Comparison of ENCODE assay signal across 9 mouse cellular contexts in the genomic region with DNA sequence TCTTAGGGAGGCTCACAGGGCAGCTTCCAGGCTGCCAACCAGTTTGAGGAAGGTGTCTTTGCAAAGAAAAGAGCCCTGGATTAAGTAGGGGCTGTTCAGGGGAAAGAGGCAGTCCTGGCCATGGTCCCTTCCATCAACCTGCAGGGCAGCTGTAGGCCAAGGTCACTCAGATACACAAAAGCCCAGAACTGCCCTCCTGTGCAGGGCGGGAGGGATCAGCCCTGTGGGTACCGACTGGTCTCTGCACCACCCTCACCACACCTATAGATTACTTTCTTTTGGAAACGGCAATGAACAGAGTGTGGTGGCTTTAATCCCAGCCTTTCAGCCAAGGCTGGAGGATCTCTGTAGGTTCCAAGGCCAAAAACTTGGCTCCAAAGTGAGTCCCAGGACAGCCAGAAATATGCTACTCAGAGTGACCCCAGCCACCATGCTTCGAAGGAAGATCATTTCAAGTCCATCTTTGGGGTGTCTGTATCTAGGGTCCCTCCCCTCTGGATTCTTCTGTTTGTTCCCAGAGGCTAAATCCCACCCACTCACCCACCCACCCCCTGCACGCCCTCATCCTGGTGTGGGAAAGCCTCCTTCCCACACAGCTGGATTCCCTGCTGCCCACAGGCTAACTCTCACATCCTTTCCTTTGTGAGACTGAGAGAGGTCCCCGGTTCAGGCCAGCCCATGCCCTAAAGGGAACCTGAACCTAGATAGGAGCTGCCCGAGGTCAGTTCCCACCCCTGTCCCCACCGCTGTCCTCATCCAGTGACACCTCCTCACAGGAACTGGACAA. TPM values are rescaled to one million over a fixed set of nuclear protein-coding genes. Genes with fewer than 3 reads are reported as not detected.
A peak's percentile ranks its signal among the peaks of the same experiment; 100 is the strongest.
DNase-seq lines count a peak whose midpoint lies in the region; ATAC-seq and TF ChIP-seq lines count a peak whose summit lies in the region.
"Had no signal": no experiment of that assay in that cellular context is flagged by ENCODE, and none has a peak within 500 bp of the region (broad histone marks: within the 10 kb centered on the region; RNA-seq: fewer than 3 reads in every experiment).

No protein-coding gene starts in this region.

- intact Hi-C loops in gastrocnemius, adult 2 months (cut with DNase I), result no loop called here

- peak overlapping the region; percentile 86 for H3K9ac ChIP-seq in forebrain, embryonic 16.5 days (replicated peaks; ENCODE audit: low read depth, low read length)
- peak overlapping the region; percentile 65; the same call in 1 of the 2 replicates for H3K9ac ChIP-seq in limb, embryonic 15.5 days
- peak overlapping the region; percentile 76 for H3K9ac ChIP-seq in neural tube, embryonic 15.5 days (replicated peaks)

- ATAC-seq in G1E (ENCODE audit: extremely low read depth, insufficient number of reproducible peaks, low FRiP score, poor library complexity, severe bottlenecking), result no peak
- ATAC-seq in forebrain, embryonic 16.5 days, result no peak
- ATAC-seq in limb, embryonic 15.5 days (ENCODE audit: insufficient number of reproducible peaks, low FRiP score, low TSS enrichment, low read depth), result no peak
- no peak for ATAC-seq in neural tube, embryonic 15.5 days (ENCODE audit: low FRiP score)

- no peak overlapping the region; the same call in 1 of the 2 replicates for H3K4me3 ChIP-seq in gastrocnemius, adult 2 months
- peak overlapping the region; percentile 7; the same call in 1 of the 2 replicates for H3K4me3 ChIP-seq in G1E (ENCODE audit: low read depth, low read length)
- H3K4me3 ChIP-seq in forebrain, embryonic 16.5 days (replicated peaks; ENCODE audit: low read length), result peak overlapping the region; percentile 51
- H3K4me3 ChIP-seq in limb, embryonic 15.5 days, result peak overlapping the region; percentile 50
- H3K4me3 ChIP-seq in neural tube, embryonic 15.5 days (replicated peaks), result peak overlapping the region; percentile 49

- no peaks in the 10 kb centered on the region for H3K9me3 ChIP-seq in G1E (replicated peaks)
- no peaks in the 10 kb centered on the region for H3K9me3 ChIP-seq in forebrain, embryonic 16.5 days (ENCODE audit: control insufficient read depth, low read length)
- no peaks in the 10 kb centered on the region for H3K9me3 ChIP-seq in limb, embryonic 15.5 days
- H3K9me3 ChIP-seq in neural tube, embryonic 15.5 days (replicated peaks), result no peaks in the 10 kb centered on the region

- H3K4me2 ChIP-seq in forebrain, embryonic 16.5 days (ENCODE audit: low read length), result peak overlapping the region; percentile 70
- H3K4me2 ChIP-seq in limb, embryonic 15.5 days, result peak overlapping the region; percentile 89
- H3K4me2 ChIP-seq in neural tube, embryonic 15.5 days, result peak overlapping the region; percentile 88

- peaks cover 5% of the 10 kb centered on the region for H3K36me3 ChIP-seq in G1E (replicated peaks)
- H3K36me3 ChIP-seq in forebrain, embryonic 16.5 days (ENCODE audit: control insufficient read depth, insufficient read depth), result no peaks in the 10 kb centered on the region
- no peaks in the 10 kb centered on the region for H3K36me3 ChIP-seq in limb, embryonic 15.5 days
- no peaks in the 10 kb centered on the region for H3K36me3 ChIP-seq in neural tube, embryonic 15.5 days

- 52% methylated on average over 8 of the region's 8 CpGs for WGBS in forebrain, embryonic 16.5 days
- 46% methylated on average over 8 of the region's 8 CpGs for WGBS in limb, embryonic 15.5 days
- WGBS in neural tube, embryonic 15.5 days, result 51% methylated on average over 8 of the region's 8 CpGs

- peaks cover 8% of the 10 kb centered on the region for H3K27me3 ChIP-seq in G1E (ENCODE audit: insufficient read depth, low read length)
- H3K27me3 ChIP-seq in forebrain, embryonic 16.5 days (replicated peaks; ENCODE audit: control insufficient read depth, insufficient read depth, low read length), result no peaks in the 10 kb centered on the region
- no peaks in the 10 kb centered on the region for H3K27me3 ChIP-seq in limb, embryonic 15.5 days
- H3K27me3 ChIP-seq in neural tube, embryonic 15.5 days (replicated peaks), result no peaks in the 10 kb centered on the region

- DNase-seq in gastrocnemius, adult 2 months, result no peak
- no peak for DNase-seq in gastrocnemius, postnatal 4 days (ENCODE audit: low spot score in 2 of 2)
- DNase-seq in G1E (ENCODE audit: low spot score), result no peak
- DNase-seq in right cerebral cortex, adult 2 months (ENCODE audit: low spot score in 2 of 2), result no peak
- no peak for DNase-seq in B cell, adult 2 months

- H3K27ac ChIP-seq in gastrocnemius, adult 2 months, result peak overlapping the region; percentile 97
- peak overlapping the region; percentile 98 for H3K27ac ChIP-seq in forebrain, embryonic 16.5 days (ENCODE audit: low read length)
- peak overlapping the region; percentile 100 for H3K27ac ChIP-seq in limb, embryonic 15.5 days
- peak overlapping the region; percentile 98 for H3K27ac ChIP-seq in neural tube, embryonic 15.5 days (replicated peaks)

- TF ChIP-seq CTCF in gastrocnemius, adult 2 months (IDR thresholded peaks at IDR 0.05), result no peak
- no peak for TF ChIP-seq CTCF in G1E (IDR thresholded peaks at IDR 0.05; ENCODE audit: low read depth, low read length)

- H3K4me1 ChIP-seq in G1E (ENCODE audit: insufficient read depth, low read depth, low read length), result peaks cover 63% of the 10 kb centered on the region
- peaks cover 43% of the 10 kb centered on the region for H3K4me1 ChIP-seq in forebrain, embryonic 16.5 days (replicated peaks; ENCODE audit: control insufficient read depth, insufficient read depth, low read length)
- H3K4me1 ChIP-seq in limb, embryonic 15.5 days, result peaks cover 44% of the 10 kb centered on the region
- H3K4me1 ChIP-seq in neural tube, embryonic 15.5 days, result peaks cover 58% of the 10 kb centered on the region

RNA-seq across cellular contexts. Expression of gene Tex44, which starts 17.4 kb away (rescaled TPM):
- total RNA-seq in gastrocnemius, adult 2 months (2021), result not detected
- not detected for total RNA-seq in gastrocnemius, postnatal 4 days (2021)
- not detected in 2 replicates for total RNA-seq in G1E (2014; fragmentation: Nextera tagmentation)
- total RNA-seq in G1E (2017), result 0.16 and 0.17 TPM in 2 replicates
- not detected in 2 replicates for polyA plus RNA-seq in G1E (2012)
- not detected in 2 replicates for polyA plus RNA-seq in forebrain, embryonic 16.5 days (2015; fragmentation: Nextera tagmentation; extraction: Ambion mirVana)
- not detected in 2 replicates for polyA plus RNA-seq in limb, embryonic 15.5 days (2015; fragmentation: Nextera tagmentation; extraction: Ambion mirVana)
- polyA plus RNA-seq in neural tube, embryonic 15.5 days (2015; fragmentation: Nextera tagmentation; extraction: Ambion mirVana), result not detected in 2 replicates
- polyA plus RNA-seq: large intestine, adult 2 months had no signal

RNA-seq across cellular contexts. Expression of gene Nmur1, which starts 17.6 kb away (rescaled TPM):
- not detected for total RNA-seq in gastrocnemius, adult 2 months (2021)
- total RNA-seq in gastrocnemius, postnatal 4 days (2021), result not detected
- not detected in 2 replicates for total RNA-seq in G1E (2014; fragmentation: Nextera tagmentation)
- total RNA-seq in G1E (2017), result not detected in 2 replicates
- not detected in 2 replicates for polyA plus RNA-seq in G1E (2012)
- not detected in 2 replicates for polyA plus RNA-seq in forebrain, embryonic 16.5 days (2015; fragmentation: Nextera tagmentation; extraction: Ambion mirVana)
- not detected in 2 replicates for polyA plus RNA-seq in limb, embryonic 15.5 days (2015; fragmentation: Nextera tagmentation; extraction: Ambion mirVana)
- 0.13 TPM in 1 of 2 replicates, not detected in the other for polyA plus RNA-seq in neural tube, embryonic 15.5 days (2015; fragmentation: Nextera tagmentation; extraction: Ambion mirVana)
